Mouse (Mus musculus) hindbrain, postnatal 0 days (tissue): ENCODE data around the gene Ccdc60. TPM values are rescaled to one million over a fixed set of nuclear protein-coding genes. Genes with fewer than 3 reads are reported as not detected.

Experiments used
- ATAC-seq: fragments of 200-750 bp; cut with Nextera tagmentation; 2 replicates; pipeline ENCODE4 v1.8.0; 2017; ENCODE audit warnings: mild to moderate bottlenecking, moderate TSS enrichment, moderate library complexity
- DNase-seq: peaks from one replicate; pipeline ENCODE4 v3.0.0-alpha.2; 2015; ENCODE audit warnings: low spot score
- H3K27ac ChIP-seq: fragments of 300-500 bp; sonication (generic); 2 replicates; pipeline ENCODE4 v1.5.1; 2014; ENCODE audit warnings: mild to moderate bottlenecking
- H3K27me3 ChIP-seq: fragments of 300-500 bp; sonication (generic); 2 replicates; pipeline ENCODE4 v1.6.1; 2014; ENCODE audit warnings: low read length, mixed read lengths; ENCODE audit not compliant: insufficient read depth
- H3K36me3 ChIP-seq: fragments of 300-500 bp; sonication (generic); 2 replicates; pipeline ENCODE4 v1.6.1; 2014; ENCODE audit warnings: low read length, mixed read lengths; ENCODE audit not compliant: insufficient read depth
- H3K4me1 ChIP-seq: fragments of 300-500 bp; sonication (generic); 2 replicates; pipeline ENCODE4 v1.6.1; 2014; ENCODE audit warnings: antibody characterized with exemption, low read length, mixed read lengths; ENCODE audit not compliant: insufficient read depth
- H3K4me2 ChIP-seq: fragments of 300-500 bp; sonication (generic); 2 replicates; pipeline ENCODE4 v1.6.1; 2014; ENCODE audit warnings: low read depth, mild to moderate bottlenecking, low read length, moderate library complexity, mixed read lengths
- H3K4me3 ChIP-seq: fragments of 300-500 bp; sonication (generic); 2 replicates; pipeline ENCODE4 v1.5.1; 2014; ENCODE audit warnings: low read length
- H3K9ac ChIP-seq: fragments of 300-500 bp; sonication (generic); replicated peaks from 2 replicates; pipeline ENCODE4 v1.6.1; 2014; ENCODE audit warnings: mild to moderate bottlenecking, low read length, moderate library complexity, mixed read lengths
- H3K9me3 ChIP-seq: fragments of 300-500 bp; sonication (generic); 2 replicates; pipeline ENCODE4 v1.6.1; 2016; ENCODE audit warnings: low read length, mixed read lengths
- CTCF ChIP-seq: IDR thresholded peaks from 2 replicates; pipeline ENCODE4 v1.5.1; 2016; ENCODE audit warnings: antibody characterized with exemption, control low read depth, low read depth
- WGBS: fragments of 180-500 bp; shearing (Covaris S2); extraction: QIAGEN DNeasy Blood & Tissue Kit; methylation state at CpG from one replicate; pipeline ENCODE4 v1.1.7; 2014; 5-methylcytosine and 5-hydroxymethylcytosine counted together
- polyA plus RNA-seq: library from polyadenylated mRNA; unstranded; fragments of >200 nt; fragmentation: Nextera tagmentation; extraction: Ambion mirVana; gene quantifications from 2 replicates; pipeline ENCODE4 v1.2.1, GENCODE M21; 2015
- total RNA-seq: library from RNA; depleted of rRNA; stranded (reverse); fragments of >200 nt; gene quantifications from 2 replicates; pipeline ENCODE4 v1.2.3, GENCODE M21; 2014

The Ccdc60 gene
- total and polyA plus RNA-seq, 2 experiments from 2014 or later, result 0.73 to 2.3 TPM

DNA sequence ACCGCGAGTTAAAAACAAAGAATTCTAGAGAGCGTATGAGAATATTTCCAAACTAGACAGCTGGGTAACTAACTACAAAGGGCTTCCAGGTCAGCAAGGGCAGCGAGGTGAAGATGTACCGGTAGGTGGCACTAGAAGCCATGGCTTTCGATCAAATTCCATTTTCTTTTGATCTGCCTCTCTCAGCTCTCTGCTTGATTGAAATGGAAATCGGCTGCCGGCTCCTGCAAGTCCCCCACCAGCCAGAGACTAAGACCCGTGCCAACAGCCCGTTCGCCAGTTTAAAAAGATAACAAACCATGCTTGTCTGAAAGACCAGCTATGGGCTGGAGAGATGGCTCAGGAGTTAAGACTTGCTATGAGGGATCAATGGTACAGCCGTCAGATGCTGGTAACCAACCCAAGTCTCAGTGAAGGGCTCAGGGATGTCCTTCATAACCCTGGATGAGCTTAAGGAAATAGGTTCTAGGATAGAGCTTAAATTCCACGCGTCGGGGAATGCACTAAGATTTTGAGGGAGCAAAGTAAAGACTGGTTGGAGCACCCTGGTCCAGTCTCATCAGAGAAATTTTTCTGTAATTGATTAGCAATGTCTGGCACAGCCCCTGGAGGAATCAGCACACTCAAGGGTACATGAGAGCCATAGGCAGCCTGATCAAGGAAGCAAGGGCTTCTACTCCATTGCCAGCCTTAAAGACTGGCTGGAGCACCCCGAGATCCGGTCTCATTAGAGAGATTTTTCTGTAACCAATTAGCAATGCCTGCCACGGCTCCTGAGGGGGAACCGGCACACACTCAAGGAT lies 56.7 kb downstream of the Ccdc60 start:
- DNase-seq, result peak; percentile 92
- Histone ChIP-seq H3K27ac (no peak overlapping the region), H3K36me3 (no peaks in the 10 kb centered on the region), H3K27me3 (no peaks in the 10 kb centered on the region), H3K4me2 (peak overlapping the region; percentile 36), H3K9ac (no peak overlapping the region), H3K4me3 (no peak overlapping the region), H3K4me1 (no peaks in the 10 kb centered on the region), H3K9me3 (no peaks in the 10 kb centered on the region)
- peak; percentile 63 for ATAC-seq
- WGBS, result 17% methylated on average over 19 of the region's 19 CpGs
- TF ChIP-seq CTCF, result peak; percentile 86

DNA sequence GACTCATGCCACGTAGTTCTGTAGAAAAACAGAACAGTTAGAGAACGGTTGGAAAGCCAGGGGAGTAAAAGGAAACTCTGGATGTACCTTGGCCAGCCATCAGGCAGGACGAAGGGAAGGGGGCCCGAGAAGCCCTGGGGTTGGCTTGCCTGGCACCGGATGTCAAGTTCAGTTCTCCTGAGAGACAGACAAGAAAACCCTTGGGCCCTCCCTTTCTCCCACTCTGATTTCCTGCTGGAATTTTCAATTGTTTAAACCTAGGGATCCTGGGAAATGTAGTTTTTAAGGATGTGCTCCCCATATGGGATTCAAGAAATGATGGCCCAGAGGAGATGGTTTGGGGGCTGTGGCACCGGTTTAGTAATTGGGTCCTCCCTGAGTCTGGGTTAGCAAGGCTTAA lies 60.4 kb downstream of the Ccdc60 start:
- Histone ChIP-seq H3K9ac (no peak overlapping the region), H3K36me3 (no peaks in the 10 kb centered on the region), H3K4me1 (no peaks in the 10 kb centered on the region), H3K4me2 (no peak overlapping the region), H3K27me3 (no peaks in the 10 kb centered on the region), H3K27ac (no peak overlapping the region), H3K4me3 (no peak overlapping the region), H3K9me3 (no peaks in the 10 kb centered on the region)
- TF ChIP-seq CTCF, result no peak
- DNase-seq, result no peak
- 65% methylated on average over 6 of the region's 6 CpGs for WGBS
- ATAC-seq, result no peak

DNA sequence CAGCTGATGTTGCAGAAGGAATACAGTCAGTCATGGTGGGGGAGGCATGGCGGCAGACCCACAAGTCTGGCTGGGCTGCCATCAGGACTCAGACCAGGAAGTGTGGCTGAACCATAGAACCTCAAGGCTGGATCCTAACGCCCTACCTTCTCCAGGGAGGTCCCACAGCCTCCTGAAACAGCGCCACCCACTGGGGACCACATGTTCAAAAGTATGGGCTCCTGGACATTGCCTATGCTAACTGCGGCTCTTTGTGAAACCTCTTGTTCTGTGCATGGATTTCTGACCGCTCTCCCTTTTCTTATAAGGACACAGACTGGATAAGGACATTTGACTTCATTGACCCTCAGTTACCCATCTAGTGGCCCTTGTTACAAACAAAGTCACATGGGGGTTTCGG lies 64.8 kb downstream of the Ccdc60 start:
- Histone ChIP-seq H3K9ac (no peak overlapping the region), H3K36me3 (no peaks in the 10 kb centered on the region), H3K4me3 (no peak overlapping the region), H3K27ac (no peak overlapping the region), H3K27me3 (no peaks in the 10 kb centered on the region), H3K4me1 (no peaks in the 10 kb centered on the region), H3K9me3 (no peaks in the 10 kb centered on the region), H3K4me2 (no peak overlapping the region)
- no peak for TF ChIP-seq CTCF
- DNase-seq (no peak), ATAC-seq (no peak)
- 80% methylated on average over 6 of the region's 6 CpGs for WGBS

DNA sequence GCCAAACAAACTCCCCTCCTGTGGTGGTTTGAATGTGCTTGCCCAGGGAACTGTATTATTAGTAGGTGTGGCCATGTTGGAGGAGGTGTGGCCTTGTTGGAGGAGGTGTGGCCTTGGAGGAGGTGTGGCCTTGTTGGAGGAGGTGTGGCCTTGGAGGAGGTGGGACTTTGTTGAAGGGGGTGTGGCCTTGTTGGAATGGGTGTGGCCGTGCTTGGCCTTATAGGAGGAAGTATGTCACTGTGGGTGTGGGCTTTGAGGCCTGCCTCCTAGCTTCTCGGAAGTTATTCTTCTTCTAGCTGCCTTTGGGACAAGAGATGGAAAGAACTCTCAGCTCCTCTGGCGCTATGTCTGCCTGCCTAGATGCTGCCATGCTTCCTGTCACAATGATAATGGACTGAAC lies 66.9 kb downstream of the Ccdc60 start:
- Histone ChIP-seq H3K27me3 (no peaks in the 10 kb centered on the region), H3K4me3 (no peak overlapping the region), H3K27ac (no peak overlapping the region), H3K4me1 (no peaks in the 10 kb centered on the region), H3K4me2 (no peak overlapping the region), H3K36me3 (no peaks in the 10 kb centered on the region), H3K9ac (no peak overlapping the region), H3K9me3 (no peaks in the 10 kb centered on the region)
- TF ChIP-seq CTCF, result no peak
- DNase-seq (no peak), ATAC-seq (no peak)
- WGBS, result 93% methylated on average over 3 of the region's 3 CpGs

DNA sequence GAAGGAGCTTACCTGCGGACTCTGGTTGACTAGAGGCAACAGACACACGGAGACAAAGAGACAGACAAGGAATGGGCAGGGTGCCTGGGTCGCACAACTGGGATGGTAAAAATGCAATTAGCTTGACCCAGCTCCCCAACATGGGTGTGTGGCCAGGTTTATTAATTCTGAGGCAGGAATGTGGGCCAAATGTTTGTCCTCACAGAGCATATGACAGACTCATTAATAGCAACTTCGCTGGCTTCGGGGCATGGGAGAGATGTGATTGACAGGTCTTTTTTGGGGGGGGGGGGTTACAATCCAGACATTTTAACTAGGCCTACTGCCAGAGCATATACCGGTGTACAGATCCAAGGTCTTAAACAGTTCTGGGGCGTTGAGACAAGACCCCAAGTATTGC lies 69.5 kb downstream of the Ccdc60 start:
- H3K4me2 ChIP-seq, result no peak overlapping the region
- H3K4me1 ChIP-seq, result no peaks in the 10 kb centered on the region
- no peaks in the 10 kb centered on the region for H3K9me3 ChIP-seq
- no peaks in the 10 kb centered on the region for H3K36me3 ChIP-seq
- H3K27ac ChIP-seq, result no peak overlapping the region
- no peak for TF ChIP-seq CTCF
- DNase-seq (no peak), ATAC-seq (no peak)
- H3K9ac ChIP-seq, result no peak overlapping the region
- no peak overlapping the region for H3K4me3 ChIP-seq
- WGBS, result 49% methylated on average over 7 of the region's 7 CpGs
- H3K27me3 ChIP-seq, result no peaks in the 10 kb centered on the region

DNA sequence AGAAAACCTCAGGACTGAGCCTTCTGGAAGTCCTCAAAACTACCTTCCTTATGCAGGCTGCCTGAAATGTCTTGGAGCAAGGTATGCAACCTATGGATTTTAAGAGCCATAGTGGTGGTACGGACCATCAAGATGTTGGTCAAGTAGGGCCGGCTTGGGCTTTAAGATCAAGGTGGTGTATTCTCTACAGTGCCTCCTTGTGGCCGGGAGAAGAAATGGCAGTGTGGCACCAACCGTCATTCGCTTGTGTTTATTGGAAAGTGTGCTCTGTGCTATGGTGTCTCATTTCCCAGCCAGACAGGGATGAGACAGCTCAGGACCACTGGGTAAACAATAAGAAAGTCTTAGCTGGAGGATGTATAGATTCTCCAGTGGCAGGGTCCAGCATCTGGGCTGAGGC lies 76.1 kb downstream of the Ccdc60 start:
- Histone ChIP-seq H3K4me2 (no peak overlapping the region), H3K4me1 (peaks cover 3% of the 10 kb centered on the region; the same call in 1 of the 2 replicates), H3K27ac (no peak overlapping the region), H3K4me3 (no peak overlapping the region), H3K36me3 (no peaks in the 10 kb centered on the region), H3K27me3 (no peaks in the 10 kb centered on the region), H3K9ac (no peak overlapping the region), H3K9me3 (no peaks in the 10 kb centered on the region)
- 67% methylated on average over 5 of the region's 5 CpGs for whole genome bisulfite sequencing
- ATAC-seq, result no peak
- peak; percentile 44; the same call in 1 of the 2 replicates for TF ChIP-seq CTCF
- DNase-seq, result no peak
